Mouse (Mus musculus): Measurements from ENCODE around the gene Gtf2h5. TPM values are rescaled to one million over a fixed set of nuclear protein-coding genes. Genes with fewer than 3 reads are reported as not detected.

Gtf2h5 gene
- 10 to 100 TPM; 87.1 to 94.5 TPM for total RNA-seq (2021)

DNA sequence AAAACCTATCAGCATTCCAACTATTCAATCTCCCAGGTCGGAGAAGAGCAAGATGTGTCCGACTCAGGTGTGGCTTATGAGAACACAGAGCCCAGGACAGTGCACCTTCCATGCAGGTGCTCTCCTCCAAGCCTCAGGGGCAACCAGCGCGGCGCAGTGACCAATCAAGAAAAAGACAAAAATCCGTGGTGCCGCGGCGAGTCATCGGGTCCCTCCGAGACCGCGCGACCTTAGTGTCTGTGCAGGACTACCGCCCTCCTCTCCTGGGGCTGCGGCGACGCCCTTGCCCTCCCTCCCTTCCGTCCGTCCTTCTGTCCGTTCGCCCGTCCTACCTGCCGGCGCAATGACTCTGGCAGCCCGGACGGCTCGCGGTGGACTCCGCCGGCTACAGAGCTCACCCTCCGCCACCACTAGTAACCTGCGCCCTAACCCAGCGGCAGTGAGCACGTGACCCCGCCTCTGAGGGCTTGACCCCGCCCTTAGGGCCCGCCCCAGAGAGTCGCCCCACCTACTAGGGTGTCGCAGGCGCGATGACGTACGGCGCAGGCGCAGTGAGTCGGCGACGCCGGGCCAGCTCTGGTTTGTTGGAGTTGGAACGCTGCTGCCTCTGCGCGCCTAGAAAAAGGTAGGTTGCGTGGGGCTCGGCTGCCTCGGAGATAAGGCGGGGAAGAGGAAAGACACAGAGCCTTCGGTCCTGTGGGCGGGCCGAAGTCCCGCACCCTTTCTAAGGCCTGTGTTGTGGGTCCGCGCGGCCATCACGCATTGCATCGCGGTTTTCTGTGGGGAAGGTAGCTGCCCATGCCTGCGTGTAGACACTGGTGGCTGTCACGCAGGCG is at the start of gene Gtf2h5, which contains the start of gene Serac1:
Gtf2h5 (plus strand) TSS at position 500 of the 836 bp plus-strand sequence.
Serac1 (minus strand) TSS at position 455 of the 836 bp plus-strand sequence.
- peak; percentile 99 for DNase-seq

DNA sequence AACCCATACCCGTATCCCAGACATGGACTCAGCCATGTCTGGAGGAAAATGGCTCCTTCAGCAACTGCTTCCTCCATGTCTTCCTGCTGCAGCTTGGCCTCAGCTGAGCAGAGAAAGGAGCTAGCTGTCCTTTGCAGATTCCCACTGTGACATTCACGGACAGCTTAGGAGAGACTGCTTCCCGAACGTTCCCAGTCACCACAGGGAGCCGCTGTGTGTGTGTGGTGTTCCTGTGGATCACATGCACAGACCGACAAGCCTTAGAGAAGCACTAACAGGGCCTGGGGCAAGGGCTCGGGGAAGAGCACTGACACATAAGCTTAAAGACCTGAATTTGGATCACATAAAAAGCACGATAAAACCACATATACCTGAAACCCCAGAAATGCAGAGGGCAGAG is 43.9 kb upstream of the Gtf2h5 start:
- DNase-seq = no peak

DNA sequence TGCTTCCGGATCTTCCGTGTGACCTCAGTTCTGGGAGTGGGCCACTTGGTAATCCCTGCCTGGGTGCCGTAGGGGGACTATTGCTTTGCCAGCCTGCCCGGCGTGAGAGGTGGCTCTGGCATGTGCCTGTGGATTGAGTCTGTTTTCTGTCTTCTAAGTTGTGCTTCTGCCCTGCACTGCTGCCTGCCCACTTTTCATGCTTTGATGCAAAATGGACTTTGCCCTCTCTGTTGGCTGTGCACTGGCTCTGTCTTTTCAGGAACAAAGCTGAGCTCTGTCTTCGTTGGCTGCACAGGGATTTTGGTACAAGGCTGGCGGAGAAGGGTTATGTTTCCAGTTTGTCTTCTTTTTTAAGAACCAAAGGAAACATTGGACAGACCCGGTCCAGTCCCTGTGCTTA is 43.1 kb upstream of the Gtf2h5 start:
- no peak for DNase-seq

DNA sequence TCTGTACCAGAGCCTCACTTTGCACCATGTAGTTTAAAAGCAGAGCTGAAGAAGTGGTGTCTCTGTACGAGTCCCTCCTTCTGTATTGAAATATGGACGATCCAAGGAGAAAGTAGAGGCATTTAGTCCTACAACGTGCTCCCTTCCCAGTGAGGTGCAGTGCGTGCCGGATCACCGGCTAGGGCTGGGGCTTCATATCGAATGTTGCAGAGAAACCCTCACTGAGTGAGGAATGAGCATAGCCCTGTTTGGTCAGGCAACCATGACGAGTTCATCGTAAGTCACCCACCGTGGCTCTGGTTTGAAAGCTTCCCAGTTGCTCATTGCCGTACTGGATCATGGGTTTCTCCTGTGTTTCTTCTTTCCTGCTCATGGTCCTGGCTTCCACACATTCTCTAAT is 42.7 kb upstream of the Gtf2h5 start:
- DNase-seq = no peak

DNA sequence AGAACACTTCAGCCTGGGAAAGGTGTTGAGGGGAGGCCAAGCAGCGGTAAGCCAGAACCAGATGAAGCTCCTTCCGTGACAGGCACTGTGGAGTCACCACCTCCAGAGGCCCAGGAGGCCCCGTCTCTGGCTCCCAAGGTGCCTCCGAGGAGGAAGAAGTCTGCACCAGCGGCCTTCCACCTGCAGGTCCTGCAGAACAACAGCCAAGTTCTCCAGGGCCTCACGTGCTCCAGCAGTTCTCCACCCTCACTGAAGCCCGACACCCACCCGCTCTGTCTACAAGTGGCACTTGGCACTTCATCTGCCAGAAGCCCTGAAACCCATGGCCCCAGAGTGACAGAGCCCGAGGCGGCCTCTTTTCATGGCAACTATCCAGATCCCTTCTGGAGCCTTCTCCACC is 42.1 kb upstream of the Gtf2h5 start:
- peak; percentile 62 for DNase-seq

DNA sequence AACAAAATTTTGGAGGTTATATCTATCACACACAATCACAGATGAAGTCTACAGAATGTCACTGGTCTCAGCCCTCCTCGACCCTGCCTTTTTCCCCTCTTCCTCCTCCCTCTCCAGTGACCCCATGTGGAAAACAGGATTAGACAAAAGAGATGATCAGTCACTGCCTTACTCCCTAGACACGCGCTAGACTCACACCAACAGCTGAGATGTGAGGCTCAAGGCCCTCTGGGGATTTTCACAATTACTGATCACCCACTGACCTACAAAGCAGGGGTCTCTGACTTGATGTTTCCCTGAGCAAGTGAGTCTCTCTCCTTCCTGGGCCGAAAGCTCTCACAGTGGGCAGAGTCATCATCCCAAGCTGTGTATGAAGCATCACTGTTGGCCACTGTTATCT is 26.8 kb upstream of the Gtf2h5 start:
- no peak for DNase-seq

DNA sequence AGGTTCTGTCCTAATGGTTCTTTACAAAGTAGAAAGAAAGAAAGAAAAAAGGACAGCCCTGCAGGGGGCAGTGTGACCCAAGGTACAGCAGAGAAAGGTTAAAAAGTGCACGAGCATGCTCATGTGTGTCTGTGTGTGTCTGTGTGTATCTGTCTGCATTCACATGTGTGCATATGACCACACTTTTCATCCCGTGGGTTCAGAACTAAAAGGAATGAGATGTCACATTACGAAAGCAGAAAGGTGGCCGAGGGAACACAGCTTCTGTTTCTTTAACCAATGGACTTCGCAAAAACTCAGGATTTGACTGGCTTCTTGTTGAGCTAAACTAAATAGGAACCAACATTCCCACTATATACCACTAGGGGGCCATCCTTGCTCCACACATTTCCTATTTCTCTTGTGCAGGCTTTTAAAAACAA is 24.6 kb upstream of the Gtf2h5 start:
- DNase-seq = peak; percentile 70

DNA sequence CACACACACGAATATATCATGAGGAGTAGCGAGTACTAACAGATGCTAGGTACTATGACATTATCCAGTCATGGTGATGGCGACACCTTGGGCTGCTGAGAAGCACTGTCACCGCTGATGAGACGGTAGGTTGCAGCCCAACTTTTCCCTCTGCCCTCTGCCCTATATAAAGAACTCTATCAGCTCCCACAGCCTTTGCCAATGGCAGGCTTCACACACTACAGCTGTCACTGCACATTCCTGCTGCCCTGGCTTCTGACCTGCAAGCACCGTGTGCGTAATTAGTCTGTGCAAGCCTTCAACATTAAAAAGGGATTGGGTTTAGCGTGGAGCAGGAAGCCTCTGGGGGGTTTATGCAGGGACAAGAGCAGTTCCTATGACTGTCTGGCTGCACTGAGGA is 16.8 kb upstream of the Gtf2h5 start:
- DNase-seq = peak; percentile 38

DNA sequence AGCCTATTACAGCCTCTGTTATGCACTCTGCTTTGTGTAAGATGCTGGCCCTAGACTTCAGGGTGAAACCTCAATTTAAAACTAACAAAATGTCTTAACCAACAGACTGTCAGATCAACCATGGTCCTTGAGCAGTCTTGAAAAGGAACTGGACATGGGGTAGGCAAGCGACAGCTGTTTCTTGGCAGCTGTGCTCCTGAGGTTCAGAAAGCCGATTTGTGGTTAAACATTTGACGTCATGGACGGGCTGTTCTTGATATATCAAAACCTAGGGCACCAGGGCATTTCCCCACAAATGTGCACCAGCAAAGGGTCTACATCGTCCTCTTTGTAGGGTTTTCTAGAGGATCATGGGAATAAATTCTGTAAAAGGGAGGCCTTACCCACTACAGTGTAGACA is 16.1 kb upstream of the Gtf2h5 start:
- DNase-seq = no peak

DNA sequence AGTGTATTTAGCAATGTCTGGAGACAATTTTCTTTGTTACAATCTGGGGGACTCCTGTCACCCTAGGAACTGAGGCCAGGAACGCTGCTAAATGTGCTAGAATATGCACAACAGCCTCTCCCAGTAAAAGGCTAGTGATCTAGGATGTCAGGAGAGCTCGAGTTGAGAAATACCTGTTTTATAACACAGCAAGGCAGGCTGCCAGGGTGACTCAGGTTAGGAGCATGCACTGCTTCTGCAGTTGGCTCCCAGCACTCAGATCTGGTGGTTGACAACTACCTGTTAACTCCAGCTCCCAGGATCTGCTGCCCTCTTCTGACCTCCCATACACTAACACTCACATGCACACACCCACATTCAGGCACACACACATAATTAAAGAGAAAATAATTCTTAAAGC is 13.6 kb upstream of the Gtf2h5 start:
- DNase-seq = no peak

DNA sequence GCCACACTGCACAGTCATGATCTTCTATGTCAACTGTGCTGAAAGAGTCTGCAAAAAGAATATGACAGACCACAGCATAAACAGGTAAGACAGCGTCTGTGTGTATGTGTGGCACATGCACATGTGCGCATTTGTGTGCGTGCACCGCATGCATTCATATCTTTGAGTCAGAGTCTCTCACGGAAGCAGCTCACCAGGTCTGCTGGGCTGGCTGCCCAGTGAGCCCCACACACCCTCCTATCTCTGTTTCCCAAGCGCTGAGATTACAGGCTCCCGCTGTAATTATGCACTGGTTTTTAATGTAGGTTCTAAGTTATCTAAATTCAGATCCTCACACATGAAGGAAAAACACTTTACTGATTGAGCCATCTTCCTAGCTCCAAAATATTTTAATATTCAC is 12.0 kb upstream of the Gtf2h5 start:
- peak; percentile 26 for DNase-seq

DNA sequence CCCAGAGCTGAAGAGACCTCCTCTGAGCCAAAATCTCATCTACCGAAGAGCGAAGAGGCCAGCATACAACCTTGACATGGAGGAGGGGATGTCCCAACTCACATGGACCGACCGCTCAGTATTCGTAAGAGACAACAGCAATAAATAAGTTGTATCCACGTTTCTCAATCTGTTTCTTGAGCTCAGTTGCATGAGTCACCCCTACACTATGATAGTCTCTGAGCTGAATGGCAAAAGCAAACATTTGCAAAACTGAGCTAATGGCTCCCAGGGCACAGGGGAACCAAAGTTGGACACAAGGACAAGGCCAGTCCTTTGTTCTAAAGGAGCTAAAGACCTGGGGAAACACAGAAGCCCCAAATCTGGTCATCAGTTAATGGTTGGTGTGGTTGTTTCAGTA is 9.7 kb upstream of the Gtf2h5 start:
- DNase-seq = no peak

DNA sequence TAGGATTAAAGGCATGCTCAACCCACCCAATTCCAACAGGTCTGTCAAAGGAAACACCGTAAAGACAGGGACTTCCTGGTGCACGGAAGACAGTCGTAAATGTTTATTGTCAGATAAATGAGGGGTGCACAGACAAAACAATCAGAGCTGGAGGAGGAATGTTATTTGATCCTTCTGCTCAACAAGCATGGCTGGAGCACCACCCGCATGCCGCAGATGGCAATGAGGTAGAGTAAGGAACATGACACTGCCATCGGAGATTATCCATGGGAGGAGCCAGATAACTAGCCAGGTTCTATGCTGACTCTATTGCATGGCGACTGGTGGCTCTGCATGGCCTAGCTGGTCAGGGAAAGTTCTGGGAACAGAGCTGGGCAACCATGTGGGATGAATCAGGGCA is 6.2 kb upstream of the Gtf2h5 start:
- DNase-seq = no peak

DNA sequence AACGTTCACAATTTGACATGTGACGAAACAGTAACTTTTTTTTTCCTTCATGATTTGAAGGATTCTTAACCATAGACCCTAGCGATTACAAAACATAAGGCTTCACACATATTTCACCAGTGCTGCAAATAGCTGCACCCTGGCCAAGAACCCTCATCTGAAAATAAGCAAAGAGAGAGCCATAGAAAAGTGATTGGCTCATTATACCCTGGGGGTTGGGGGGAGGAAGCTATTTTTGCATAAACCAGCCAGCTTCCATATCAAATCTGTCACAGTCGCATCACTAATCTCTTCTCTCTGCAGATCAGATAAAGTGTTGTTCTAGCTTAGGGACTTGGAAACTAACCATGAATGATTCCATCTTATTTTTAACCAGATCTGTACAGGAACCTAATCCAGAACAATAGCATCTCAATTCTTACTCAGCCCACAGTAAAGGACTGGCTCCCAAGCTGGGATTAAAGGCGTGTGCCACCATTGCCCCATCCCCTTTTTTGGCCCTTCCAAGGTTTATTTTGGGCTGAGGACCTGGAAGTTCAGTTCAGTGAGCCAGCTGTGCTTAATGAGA is 3.8 kb downstream of the Gtf2h5 start:
- no peak for DNase-seq

DNA sequence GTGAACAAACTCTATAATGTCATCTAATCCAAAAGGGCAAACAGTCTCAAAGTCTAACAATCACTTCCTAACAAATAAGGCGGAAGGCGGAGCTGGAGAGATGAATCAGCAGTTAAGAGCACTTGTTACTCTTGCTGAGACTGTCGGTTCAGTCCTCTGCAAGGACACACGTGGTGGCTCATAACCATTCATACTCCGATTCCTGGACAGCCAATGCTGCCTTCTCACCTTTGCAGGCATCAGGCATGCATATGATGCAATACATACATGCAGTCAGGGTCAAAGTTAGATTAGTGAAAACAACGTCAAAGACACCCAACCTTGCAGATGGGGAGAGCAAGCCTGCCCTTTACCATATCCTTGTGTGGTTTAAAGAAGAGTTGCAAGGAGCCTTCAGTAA is 12.0 kb downstream of the Gtf2h5 start:
- no peak for DNase-seq

DNA sequence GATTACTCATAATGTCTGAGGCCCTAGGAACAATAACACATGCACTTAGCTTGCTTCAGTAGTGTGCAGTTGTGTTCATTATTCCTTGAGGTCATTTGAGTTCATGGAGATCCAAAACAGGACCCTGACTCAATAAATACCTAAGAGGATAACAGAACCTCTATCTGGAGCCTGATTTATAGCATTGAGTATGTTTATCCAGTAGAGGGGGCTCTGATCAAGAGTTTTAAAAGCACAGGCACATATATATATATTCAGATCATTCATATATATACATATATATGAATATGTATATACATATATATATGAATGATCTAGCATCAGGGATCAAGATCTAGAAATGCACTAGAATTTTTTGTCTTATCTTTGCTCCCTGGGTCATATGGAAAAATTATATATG is 16.0 kb downstream of the Gtf2h5 start:
- no peak for DNase-seq

DNA sequence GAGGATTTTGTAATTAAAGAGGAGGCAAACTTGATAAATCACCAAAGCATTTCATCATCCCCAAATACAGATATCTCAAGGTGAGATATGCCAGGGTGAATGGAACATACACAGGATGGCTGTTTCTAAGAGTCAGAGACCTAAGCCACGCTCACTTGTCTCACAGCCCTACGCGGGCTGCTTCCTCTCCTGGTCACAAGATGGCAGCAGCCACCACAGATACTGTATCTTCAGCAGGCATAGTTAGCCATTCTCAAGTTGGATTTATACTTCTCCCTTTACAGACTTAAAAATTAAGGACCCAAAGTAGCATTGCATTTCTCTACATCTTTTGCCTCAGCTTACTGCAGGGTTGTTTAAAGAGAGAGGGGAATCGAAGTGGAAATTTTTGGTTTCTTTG is 18.3 kb downstream of the Gtf2h5 start:
- DNase-seq = peak; percentile 71

DNA sequence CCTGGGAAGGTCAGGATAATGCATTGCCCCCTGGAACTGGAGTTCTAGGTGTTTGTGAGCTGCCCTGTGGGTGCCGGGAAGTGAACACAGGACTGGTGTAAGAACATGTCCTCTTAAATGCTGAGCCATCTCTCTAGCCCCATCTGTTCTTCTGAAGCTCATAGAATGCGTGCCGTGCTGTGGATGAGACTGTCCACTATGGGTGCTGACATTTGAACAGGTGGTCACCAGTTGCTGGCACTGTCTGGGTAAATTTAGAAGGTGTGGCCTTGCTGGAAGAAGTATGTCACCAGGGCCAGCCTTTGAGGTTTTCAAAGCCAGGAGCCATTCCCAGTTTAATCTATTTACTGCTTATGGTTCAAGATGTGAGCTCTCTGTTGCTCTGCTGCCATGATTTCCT is 22.7 kb downstream of the Gtf2h5 start:
- DNase-seq = no peak

DNA sequence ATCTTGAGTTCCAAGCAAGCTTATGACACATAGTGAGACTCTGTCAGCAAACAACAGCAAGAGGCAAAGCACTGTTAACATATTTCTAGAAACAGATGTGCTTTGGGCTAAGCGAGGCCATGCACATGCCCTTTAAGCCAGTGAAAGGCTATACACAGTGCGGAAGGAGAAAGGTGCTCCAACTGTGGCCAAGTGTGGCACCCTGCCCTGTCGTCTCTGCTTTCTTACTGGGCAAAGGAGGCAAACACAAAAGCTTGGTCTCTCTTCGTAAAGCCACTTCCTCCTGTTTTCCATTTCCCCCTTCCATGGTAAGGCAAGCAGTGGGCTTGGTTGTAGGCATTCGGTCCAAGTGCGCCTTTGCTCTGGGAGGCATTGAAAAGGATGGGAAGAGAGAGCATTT is 24.0 kb downstream of the Gtf2h5 start:
- DNase-seq = no peak

DNA sequence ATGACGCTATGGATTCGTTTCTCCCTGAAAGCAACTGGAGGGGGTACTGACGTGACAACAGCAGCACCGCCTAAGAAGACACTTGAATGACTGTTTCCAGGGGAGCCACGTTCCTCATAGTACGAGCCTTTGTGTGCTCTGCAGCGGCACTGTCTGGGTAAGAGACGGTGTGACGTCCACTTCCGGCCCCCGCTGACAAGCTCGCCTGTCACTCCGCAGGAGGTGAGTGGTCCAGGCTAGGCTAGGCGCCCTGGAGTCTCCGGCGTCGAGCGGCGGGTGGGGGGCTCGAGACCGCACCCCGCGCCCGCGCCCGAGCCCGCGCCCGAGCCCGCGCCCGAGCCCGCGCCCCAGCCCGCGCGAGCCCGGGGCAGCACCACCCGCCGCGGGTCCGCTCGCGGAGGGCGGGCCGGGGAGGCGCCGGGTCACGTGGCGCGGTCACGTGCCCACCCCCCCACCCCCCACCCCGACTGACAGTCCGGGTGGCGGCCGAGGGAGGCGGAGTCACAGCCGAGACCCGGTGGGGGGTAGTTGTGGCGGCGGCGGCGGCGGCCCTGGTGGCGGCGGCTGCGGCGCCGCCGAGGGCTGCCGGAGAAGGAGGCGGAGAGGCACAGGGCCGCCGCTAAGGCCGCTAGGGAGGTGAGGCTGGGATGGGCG is 26.9 kb downstream of the Gtf2h5 start, which contains the start of gene Tulp4:
Tulp4 (plus strand) TSS at position 77 of the 654 bp plus-strand sequence.
- DNase-seq = peak; percentile 87

DNA sequence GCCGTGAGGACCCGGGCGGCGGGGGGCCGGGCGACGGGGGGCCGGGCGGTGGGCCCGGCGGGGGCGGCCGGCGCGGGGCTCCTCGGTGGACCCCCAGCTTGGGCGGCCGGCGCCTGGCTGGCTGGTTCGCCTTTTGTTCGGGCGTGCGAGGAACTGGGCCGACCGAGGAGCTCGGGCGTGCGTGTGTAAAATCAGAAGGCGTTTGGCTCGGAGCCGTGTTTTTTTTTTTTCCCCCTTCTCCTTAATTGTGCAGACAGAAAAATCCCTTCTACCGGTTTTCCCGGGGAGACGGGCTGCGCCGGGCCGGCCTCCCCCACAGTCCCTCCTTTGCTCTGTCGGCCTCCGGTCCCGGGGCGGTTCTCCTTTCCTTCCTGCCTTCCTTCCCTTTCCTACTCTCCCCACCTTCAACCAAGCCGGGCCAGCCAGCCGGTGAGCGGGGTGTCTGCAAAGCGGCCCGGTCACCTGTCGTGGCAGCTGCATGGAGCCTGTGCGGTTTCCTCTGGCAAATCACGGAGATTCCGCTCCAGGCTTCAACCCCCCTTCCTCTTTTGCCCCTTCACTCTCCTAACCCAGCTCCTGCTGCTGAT is 27.5 kb downstream of the Gtf2h5 start:
- peak; percentile 59 for DNase-seq

DNA sequence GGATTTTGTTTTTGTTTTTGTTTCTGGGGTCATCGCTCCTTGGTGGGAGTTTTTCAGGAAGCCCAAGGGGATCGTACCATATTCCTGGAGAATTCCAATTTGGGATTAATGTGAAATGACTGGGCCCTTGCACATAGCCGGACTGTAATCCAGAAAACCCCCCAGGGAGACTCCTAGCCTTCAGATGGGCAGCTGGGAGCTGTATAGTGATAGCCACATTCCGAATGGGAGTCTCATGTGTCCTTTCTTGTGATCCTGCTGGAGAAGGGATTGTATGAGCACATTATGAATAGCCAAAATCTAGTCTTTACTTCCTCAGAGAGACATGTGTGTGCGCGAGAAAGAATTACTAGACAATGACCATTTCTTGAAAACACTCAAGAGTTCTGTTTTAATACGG is 28.6 kb downstream of the Gtf2h5 start:
- no peak for DNase-seq

DNA sequence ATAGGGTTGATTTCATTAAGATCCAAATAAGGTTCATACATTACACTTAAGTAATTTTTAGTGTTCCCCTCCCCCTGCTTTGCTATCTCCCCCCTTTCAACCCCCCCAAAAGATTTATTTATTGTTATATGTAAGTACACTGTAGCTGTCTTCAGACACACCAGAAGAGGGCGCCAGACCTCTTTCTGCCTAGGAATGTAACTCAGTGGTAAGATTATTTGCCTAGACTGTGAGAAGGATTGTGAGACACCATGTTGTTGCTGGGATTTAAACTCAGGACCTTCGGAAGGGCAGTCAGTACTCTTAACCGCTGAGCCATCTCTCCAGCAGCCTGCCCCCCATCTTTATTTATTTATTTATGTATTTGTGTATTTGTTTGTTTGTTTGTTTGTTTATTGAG is 31.4 kb downstream of the Gtf2h5 start:
- DNase-seq = peak; percentile 26

Measured in heart, postnatal 4 days (tissue).